In the genomic region with DNA sequence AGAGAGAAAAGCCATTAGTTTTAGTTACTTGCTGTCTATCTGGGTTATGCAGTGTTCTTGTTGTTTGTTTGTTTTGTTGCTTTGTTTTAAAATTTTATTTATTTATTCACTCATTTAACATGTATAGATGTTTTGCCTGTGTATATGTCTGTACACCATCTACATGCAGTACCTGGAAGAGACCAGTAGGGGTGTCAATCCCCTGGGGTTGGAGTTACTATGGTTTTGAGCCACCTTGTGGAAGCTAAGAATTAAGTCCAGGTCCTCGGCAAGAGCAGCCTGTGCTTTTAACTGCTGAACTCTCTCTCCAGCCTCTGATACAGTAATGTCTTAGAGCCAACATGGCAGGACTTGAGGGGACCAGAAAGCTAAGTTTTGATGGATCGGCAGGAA, we compare ENCODE assay signal across 11 mouse cellular contexts. TPM values are rescaled to one million over a fixed set of nuclear protein-coding genes. Genes with fewer than 3 reads are reported as not detected.
DNase-seq lines count a peak whose midpoint lies in the region; ATAC-seq and TF ChIP-seq lines count a peak whose summit lies in the region.
"Had no signal": no experiment of that assay in that cellular context is flagged by ENCODE, and none has a peak within 500 bp of the region (broad histone marks: within the 10 kb centered on the region; RNA-seq: fewer than 3 reads in every experiment).

No protein-coding gene starts in this region.

- H3K4me2 ChIP-seq in forebrain, embryonic 15.5 days (replicated peaks), result no peak overlapping the region
- no peak overlapping the region for H3K4me2 ChIP-seq in stomach, postnatal 0 days (replicated peaks; ENCODE audit: low read depth)
- H3K4me2 ChIP-seq: hindbrain, embryonic 15.5 days had no signal

- DNase-seq in forebrain, embryonic 10.5 days (ENCODE audit: extremely low spot score, low spot score), result no peak
- DNase-seq in retina, postnatal 1 day, result peak; percentile 33
- no peak for DNase-seq in retina, embryonic 14.5 days (ENCODE audit: low spot score)
- DNase-seq in induced T-regulatory cell, adult 2 months (ENCODE audit: low read depth), result peak; percentile 56
- DNase-seq in stomach, postnatal 0 days (ENCODE audit: low spot score), result no peak
- DNase-seq in spleen, postnatal 36 days (ENCODE audit: low spot score in 2 of 2), result no peak
- DNase-seq in left cerebral cortex, postnatal 25 days (ENCODE audit: low spot score in 2 of 2), result no peak
- DNase-seq: adrenal gland, adult 8-10 months had no signal

- H3K4me3 ChIP-seq in forebrain, embryonic 10.5 days, result no peak overlapping the region
- H3K4me3 ChIP-seq in forebrain, embryonic 15.5 days, result no peak overlapping the region
- H3K4me3 ChIP-seq in stomach, postnatal 0 days (ENCODE audit: low read depth, low read length), result no peak overlapping the region
- H3K4me3 ChIP-seq: hindbrain, embryonic 15.5 days had no signal

- WGBS in forebrain, embryonic 10.5 days, result 89% methylated on average over 2 of the region's 2 CpGs
- WGBS in forebrain, embryonic 15.5 days, result 87% methylated on average over 2 of the region's 2 CpGs
- WGBS in stomach, postnatal 0 days, result 89% methylated on average over 2 of the region's 2 CpGs

- H3K9me3 ChIP-seq in forebrain, embryonic 10.5 days, result no peaks in the 10 kb centered on the region
- H3K9me3 ChIP-seq in forebrain, embryonic 15.5 days, result no peaks in the 10 kb centered on the region
- H3K9me3 ChIP-seq in stomach, postnatal 0 days (ENCODE audit: control insufficient read depth, low read length), result no peaks in the 10 kb centered on the region
- H3K9me3 ChIP-seq: hindbrain, embryonic 15.5 days had no signal

- H3K4me1 ChIP-seq in forebrain, embryonic 10.5 days, result peaks cover 16% of the 10 kb centered on the region
- peaks cover 10% of the 10 kb centered on the region for H3K4me1 ChIP-seq in forebrain, embryonic 15.5 days
- H3K4me1 ChIP-seq in stomach, postnatal 0 days (replicated peaks; ENCODE audit: control insufficient read depth, insufficient read depth), result no peaks in the 10 kb centered on the region

- 0 out of 2 replicates have a peak overlapping the region, but pooled peaks have one; percentile 78 for H3K27ac ChIP-seq in forebrain, embryonic 10.5 days
- no peak overlapping the region for H3K27ac ChIP-seq in forebrain, embryonic 15.5 days (replicated peaks)
- H3K27ac ChIP-seq in stomach, postnatal 0 days (replicated peaks), result no peak overlapping the region
- H3K27ac ChIP-seq: hindbrain, embryonic 15.5 days; macrophage had no signal

- H3K9ac ChIP-seq in forebrain, embryonic 15.5 days (replicated peaks), result no peak overlapping the region
- H3K9ac ChIP-seq in stomach, postnatal 0 days (ENCODE audit: low read length), result no peak overlapping the region
- H3K9ac ChIP-seq: hindbrain, embryonic 15.5 days had no signal

- peak; percentile 53 for TF ChIP-seq CTCF in stomach, postnatal 0 days (IDR thresholded peaks at IDR 0.05; ENCODE audit: low read depth)

- ATAC-seq in forebrain, embryonic 15.5 days (replicated peaks), result no peak
- no peak for ATAC-seq in stomach, postnatal 0 days (ENCODE audit: low FRiP score, low TSS enrichment)

- no peaks in the 10 kb centered on the region for H3K36me3 ChIP-seq in forebrain, embryonic 10.5 days (replicated peaks)
- no peaks in the 10 kb centered on the region for H3K36me3 ChIP-seq in forebrain, embryonic 15.5 days
- no peaks in the 10 kb centered on the region for H3K36me3 ChIP-seq in stomach, postnatal 0 days (ENCODE audit: control insufficient read depth, insufficient read depth, low read length)
- H3K36me3 ChIP-seq: hindbrain, embryonic 15.5 days had no signal

- H3K27me3 ChIP-seq in forebrain, embryonic 10.5 days (ENCODE audit: poor library complexity, severe bottlenecking), result peaks cover 65% of the 10 kb centered on the region
- H3K27me3 ChIP-seq in forebrain, embryonic 15.5 days, result no peaks in the 10 kb centered on the region; the same call in 1 of the 2 replicates
- no peaks in the 10 kb centered on the region for H3K27me3 ChIP-seq in stomach, postnatal 0 days (ENCODE audit: control insufficient read depth, insufficient read depth, low read length)
- H3K27me3 ChIP-seq: hindbrain, embryonic 15.5 days had no signal

- intact Hi-C loops in left cerebral cortex, postnatal 25 days (cut with DNase I), result no loop called here

- TF ChIP-seq EP300 in stomach, postnatal 0 days (optimal IDR thresholded peaks at IDR 0.05), result no peak

RNA-seq across cellular contexts. Expression of gene Brd7, which starts 21.2 kb away (rescaled TPM):
- polyA plus RNA-seq in forebrain, embryonic 10.5 days (2016; fragmentation: Nextera tagmentation; extraction: Ambion mirVana), result 78.7 and 87.8 TPM in 2 replicates
- polyA plus RNA-seq in forebrain, embryonic 15.5 days (2015; fragmentation: Nextera tagmentation; extraction: Ambion mirVana), result 65.4 and 68.7 TPM in 2 replicates
- polyA plus RNA-seq in stomach, postnatal 0 days (2015; fragmentation: Nextera tagmentation; extraction: Ambion mirVana), result 39.7 and 42.5 TPM in 2 replicates
- 10 to 100 TPM; 52.3 to 56.4 TPM for total RNA-seq in left cerebral cortex, postnatal 25 days (2021)

Comparison
In these comparisons a context has a peak if more than half of its experiments do, and no peak if none do; other contexts are left out.
1. DNase-seq: peak in retina, postnatal 1 day (single experiment) and induced T-regulatory cell, adult 2 months (single experiment); none in forebrain, embryonic 10.5 days (single experiment), retina, embryonic 14.5 days (single experiment), stomach, postnatal 0 days (single experiment), spleen, postnatal 36 days (0 of 2) and left cerebral cortex, postnatal 25 days (0 of 2).